Mouse (Mus musculus): ENCODE measurements at regions not wholly inside any gene's neighbourhood (a gene's known extent, or its start where the extent isn't known, plus 50 kb on each side); places are given as distances from the start of the nearest gene placed in this dataset.
"Not testable (repeated sequence)": the region's sequence is repeated elsewhere in the genome, so short reads cannot be mapped to it uniquely, and the experiment has no call there.

- DNase-seq (ENCODE audit: low spot score in 2 of 2), result peak in 1 of 2 experiments; percentile 5
These were observed 345.3 kb upstream of the Fign start for GRCm38 (mm10) chr2:64443171-64443570.

- DNase-seq (ENCODE audit: low spot score in 2 of 2), result no peak
These were observed 343.1 kb upstream of the Fign start for GRCm38 (mm10) chr2:64440961-64441360.

- not testable (repeated sequence) for DNase-seq (ENCODE audit: low spot score in 2 of 2)
These were observed 319.3 kb upstream of the Fign start for GRCm38 (mm10) chr2:64417129-64417528.

- DNase-seq (ENCODE audit: low spot score in 2 of 2), result no peak
These were observed 316.0 kb upstream of the Fign start for GRCm38 (mm10) chr2:64413846-64414245.

- DNase-seq (ENCODE audit: low spot score in 2 of 2), result no peak
These were observed 315.4 kb upstream of the Fign start for GRCm38 (mm10) chr2:64413263-64413662.

- no peak for DNase-seq (ENCODE audit: low spot score in 2 of 2)
These were observed 298.1 kb upstream of the Fign start for GRCm38 (mm10) chr2:64395946-64396345.

GRCm38 (mm10) chr2:64394619-64395294 is 296.9 kb upstream of the Fign start:
- DNase-seq (ENCODE audit: low spot score in 2 of 2), result no peak

GRCm38 (mm10) chr2:64394199-64394598 is 296.4 kb upstream of the Fign start:
- DNase-seq (ENCODE audit: low spot score in 2 of 2), result no peak

- no peak for DNase-seq (ENCODE audit: low spot score in 2 of 2)
These were observed 272.0 kb upstream of the Fign start for GRCm38 (mm10) chr2:64369791-64370190.

GRCm38 (mm10) chr2:64367188-64367587 is 269.4 kb upstream of the Fign start:
- DNase-seq (ENCODE audit: low spot score in 2 of 2), result no peak

- DNase-seq (ENCODE audit: low spot score in 2 of 2), result no peak
These were observed 268.7 kb upstream of the Fign start for GRCm38 (mm10) chr2:64366528-64366927.

- no peak for DNase-seq (ENCODE audit: low spot score in 2 of 2)
These were observed 258.4 kb upstream of the Fign start for GRCm38 (mm10) chr2:64356286-64356685.

- no peak for DNase-seq (ENCODE audit: low spot score in 2 of 2)
These were observed 227.7 kb upstream of the Fign start for GRCm38 (mm10) chr2:64325499-64325898.

Measured in cerebellum, postnatal 4 days (tissue).